Mouse (Mus musculus) ES-Bruce4 (cell line): ENCODE data around the gene Trip11. TPM values are rescaled to one million over a fixed set of nuclear protein-coding genes. Genes with fewer than 3 reads are reported as not detected.

Source experiments
- H3K27ac ChIP-seq: 2 replicates; pipeline ENCODE4 v1.5.1; 2012; ENCODE audit warnings: low read length, inconsistent platforms; ENCODE audit not compliant: insufficient read depth
- H3K27me3 ChIP-seq: 2 replicates; pipeline ENCODE4 v1.6.1; 2012; ENCODE audit warnings: mild to moderate bottlenecking, low read length, inconsistent platforms; ENCODE audit not compliant: control insufficient read depth, poor library complexity, insufficient read depth, severe bottlenecking
- H3K36me3 ChIP-seq: 2 replicates; pipeline ENCODE4 v1.6.1; 2012; ENCODE audit warnings: inconsistent platforms, mild to moderate bottlenecking, low read length, moderate library complexity; ENCODE audit not compliant: control insufficient read depth, poor library complexity, insufficient read depth, severe bottlenecking
- H3K4me1 ChIP-seq: one replicate; pipeline ENCODE4 v1.8.1; 2011; ENCODE audit warnings: low read length; ENCODE audit not compliant: control insufficient read depth, insufficient read depth
- H3K4me3 ChIP-seq: 2 replicates; pipeline ENCODE4 v1.5.1; 2011; ENCODE audit warnings: low read depth, mild to moderate bottlenecking, low read length
- H3K9ac ChIP-seq: 2 replicates; pipeline ENCODE4 v1.6.1; 2012; ENCODE audit warnings: low read depth, mild to moderate bottlenecking, inconsistent platforms; ENCODE audit not compliant: poor library complexity, severe bottlenecking
- H3K9me3 ChIP-seq: replicated peaks from 2 replicates; pipeline ENCODE4 v1.6.1; 2012; ENCODE audit warnings: mild to moderate bottlenecking, low read length, inconsistent platforms; ENCODE audit not compliant: control insufficient read depth, poor library complexity, insufficient read depth, severe bottlenecking
- CTCF ChIP-seq: IDR thresholded peaks from one replicate; pipeline ENCODE4 v1.8.1; 2011; ENCODE audit warnings: low read depth, low read length
- EP300 ChIP-seq: IDR thresholded peaks from 2 replicates; pipeline ENCODE4 v1.6.1; 2011; ENCODE audit warnings: low read depth, low read length; ENCODE audit not compliant: insufficient read depth
- POLR2A ChIP-seq: IDR thresholded peaks from one replicate; pipeline ENCODE4 v1.8.1; 2011; ENCODE audit warnings: low read length; ENCODE audit not compliant: insufficient read depth
- polyA plus RNA-seq: library from polyadenylated mRNA; stranded (reverse); fragments of >200 nt; gene quantifications from 2 replicates; pipeline ENCODE4 v1.2.4, GENCODE M21; 2011; ENCODE audit warnings: low read depth; ENCODE audit not compliant: missing spikeins, insufficient read depth, insufficient read length

The Trip11 gene
- polyA plus RNA-seq, 1 experiment: 23.7 TPM

GRCm38 (mm10) chr12:101801744-101802143, 111.3 kb downstream of the Trip11 start:
- Histone ChIP-seq H3K4me1 (no peaks in the 10 kb centered on the region), H3K27me3 (no peaks in the 10 kb centered on the region), H3K4me3 (no peak overlapping the region), H3K27ac (no peak overlapping the region), H3K9ac (no peak overlapping the region), H3K36me3 (no peaks in the 10 kb centered on the region), H3K9me3 (no peaks in the 10 kb centered on the region)
- TF ChIP-seq POLR2A: no peak
- no peak for TF ChIP-seq EP300
- no peak for TF ChIP-seq CTCF

- no peak for TF ChIP-seq POLR2A
- TF ChIP-seq EP300: no peak
- TF ChIP-seq CTCF: no peak
- no peak overlapping the region for H3K9ac ChIP-seq
- H3K27me3 ChIP-seq: no peaks in the 10 kb centered on the region
- H3K4me3 ChIP-seq: no peak overlapping the region
- no peak overlapping the region for H3K27ac ChIP-seq
- H3K4me1 ChIP-seq: no peaks in the 10 kb centered on the region
- no peaks in the 10 kb centered on the region for H3K36me3 ChIP-seq
- H3K9me3 ChIP-seq: no peaks in the 10 kb centered on the region
These were observed 112.0 kb downstream of the Trip11 start for GRCm38 (mm10) chr12:101801051-101801450.

- Histone ChIP-seq H3K27me3 (no peaks in the 10 kb centered on the region), H3K4me3 (no peak overlapping the region), H3K27ac (no peak overlapping the region), H3K9ac (no peak overlapping the region), H3K36me3 (no peaks in the 10 kb centered on the region), H3K9me3 (no peaks in the 10 kb centered on the region), H3K4me1 (no peaks in the 10 kb centered on the region)
- TF ChIP-seq CTCF: no peak
- TF ChIP-seq EP300: no peak
These were observed 114.7 kb downstream of the Trip11 start for GRCm38 (mm10) chr12:101798189-101798922.

GRCm38 (mm10) chr12:101794458-101794857, 118.6 kb downstream of the Trip11 start:
- Histone ChIP-seq H3K9ac (no peak overlapping the region), H3K4me1 (no peaks in the 10 kb centered on the region), H3K27ac (no peak overlapping the region), H3K9me3 (no peaks in the 10 kb centered on the region), H3K4me3 (no peak overlapping the region), H3K36me3 (no peaks in the 10 kb centered on the region), H3K27me3 (no peaks in the 10 kb centered on the region)
- TF ChIP-seq POLR2A: no peak
- no peak for TF ChIP-seq EP300
- no peak for TF ChIP-seq CTCF

- no peaks in the 10 kb centered on the region for H3K4me1 ChIP-seq
- TF ChIP-seq EP300: no peak
- no peak for TF ChIP-seq POLR2A
- no peak for TF ChIP-seq CTCF
- no peak overlapping the region for H3K4me3 ChIP-seq
- no peaks in the 10 kb centered on the region for H3K9me3 ChIP-seq
- no peak overlapping the region for H3K27ac ChIP-seq
- no peak overlapping the region for H3K9ac ChIP-seq
- H3K36me3 ChIP-seq: no peaks in the 10 kb centered on the region
- H3K27me3 ChIP-seq: no peaks in the 10 kb centered on the region
These were observed 119.8 kb downstream of the Trip11 start for GRCm38 (mm10) chr12:101793221-101793621.

GRCm38 (mm10) chr12:101792684-101793083, 120.4 kb downstream of the Trip11 start:
- TF ChIP-seq CTCF: no peak
- TF ChIP-seq EP300: no peak
- Histone ChIP-seq H3K9me3 (no peaks in the 10 kb centered on the region), H3K27ac (no peak overlapping the region), H3K27me3 (no peaks in the 10 kb centered on the region), H3K9ac (no peak overlapping the region), H3K36me3 (no peaks in the 10 kb centered on the region), H3K4me1 (no peaks in the 10 kb centered on the region), H3K4me3 (no peak overlapping the region)
